Mouse (Mus musculus) cerebellum, adult 11 months (tissue): ENCODE data around the gene Krt14.
"Not testable (repeated sequence)": the region's sequence is repeated elsewhere in the genome, so short reads cannot be mapped to it uniquely, and the experiment has no call there.

Source experiments
- DNase-seq: peaks from one replicate; pipeline ENCODE4 v3.0.0; 2022

The Krt14 gene

GRCm38 (mm10) chr11:100207498-100207897, at the start of gene Krt14:
Krt14 (minus strand) TSS chr11:100207548.
- DNase-seq, result no peak

GRCm38 (mm10) chr11:100255514-100255913, 48.2 kb upstream of the Krt14 start:
- no peak for DNase-seq

- no peak for DNase-seq
These were observed 47.2 kb upstream of the Krt14 start for GRCm38 (mm10) chr11:100254360-100255090.

GRCm38 (mm10) chr11:100248852-100249465, 41.6 kb upstream of the Krt14 start, which contains the start of gene Krt16:
Krt16 (minus strand) TSS chr11:100248902.
- no peak for DNase-seq

GRCm38 (mm10) chr11:100246471-100246870, 39.1 kb upstream of the Krt14 start:
- not testable (repeated sequence) for DNase-seq

GRCm38 (mm10) chr11:100240272-100240671, 32.9 kb upstream of the Krt14 start:
- DNase-seq, result not testable (repeated sequence)

- DNase-seq, result no peak
These were observed 14.4 kb upstream of the Krt14 start for GRCm38 (mm10) chr11:100221741-100222140.

GRCm38 (mm10) chr11:100219304-100219703, 12.0 kb upstream of the Krt14 start:
- no peak for DNase-seq

GRCm38 (mm10) chr11:100208542-100208941, 1.2 kb upstream of the Krt14 start:
- DNase-seq, result no peak

GRCm38 (mm10) chr11:100203448-100203847, 3.9 kb downstream of the Krt14 start:
- no peak for DNase-seq

GRCm38 (mm10) chr11:100202906-100203305, 4.4 kb downstream of the Krt14 start:
- DNase-seq, result no peak

GRCm38 (mm10) chr11:100200104-100200820, 7.1 kb downstream of the Krt14 start:
- DNase-seq, result no peak

GRCm38 (mm10) chr11:100198666-100199065, 8.7 kb downstream of the Krt14 start:
- DNase-seq, result no peak

- no peak for DNase-seq
These were observed 14.4 kb downstream of the Krt14 start, which contains the start of gene Krt9 for GRCm38 (mm10) chr11:100192992-100193391. Krt9 (minus strand) TSS chr11:100193246.

- no peak for DNase-seq
These were observed 15.5 kb downstream of the Krt14 start for GRCm38 (mm10) chr11:100191820-100192219.

GRCm38 (mm10) chr11:100186736-100187135, 20.6 kb downstream of the Krt14 start:
- no peak for DNase-seq

GRCm38 (mm10) chr11:100181725-100182124, 25.6 kb downstream of the Krt14 start:
- DNase-seq, result no peak

- DNase-seq, result no peak
These were observed 28.1 kb downstream of the Krt14 start for GRCm38 (mm10) chr11:100179260-100179659.

GRCm38 (mm10) chr11:100178307-100178706, 29.0 kb downstream of the Krt14 start:
- no peak for DNase-seq

- no peak for DNase-seq
These were observed 30.6 kb downstream of the Krt14 start for GRCm38 (mm10) chr11:100176791-100177190.

GRCm38 (mm10) chr11:100168765-100169762, 38.3 kb downstream of the Krt14 start:
- DNase-seq, result peak; percentile 22

- DNase-seq, result no peak
These were observed 39.3 kb downstream of the Krt14 start for GRCm38 (mm10) chr11:100168071-100168470.
